Mouse (Mus musculus) spleen, adult 18-20 months (tissue): ENCODE results near the gene Zfp984.
A peak's percentile ranks its signal among the peaks of the same experiment; 100 is the strongest.
"Not testable (repeated sequence)": the region's sequence is repeated elsewhere in the genome, so short reads cannot be mapped to it uniquely, and the experiment has no call there.

Experiments
- DNase-seq, 2 experiments: peaks; one replicate each; pipeline ENCODE4 v3.0.0; 2022; ENCODE audit warnings: mixed read lengths in 2 of 2

The Zfp984 gene

DNA sequence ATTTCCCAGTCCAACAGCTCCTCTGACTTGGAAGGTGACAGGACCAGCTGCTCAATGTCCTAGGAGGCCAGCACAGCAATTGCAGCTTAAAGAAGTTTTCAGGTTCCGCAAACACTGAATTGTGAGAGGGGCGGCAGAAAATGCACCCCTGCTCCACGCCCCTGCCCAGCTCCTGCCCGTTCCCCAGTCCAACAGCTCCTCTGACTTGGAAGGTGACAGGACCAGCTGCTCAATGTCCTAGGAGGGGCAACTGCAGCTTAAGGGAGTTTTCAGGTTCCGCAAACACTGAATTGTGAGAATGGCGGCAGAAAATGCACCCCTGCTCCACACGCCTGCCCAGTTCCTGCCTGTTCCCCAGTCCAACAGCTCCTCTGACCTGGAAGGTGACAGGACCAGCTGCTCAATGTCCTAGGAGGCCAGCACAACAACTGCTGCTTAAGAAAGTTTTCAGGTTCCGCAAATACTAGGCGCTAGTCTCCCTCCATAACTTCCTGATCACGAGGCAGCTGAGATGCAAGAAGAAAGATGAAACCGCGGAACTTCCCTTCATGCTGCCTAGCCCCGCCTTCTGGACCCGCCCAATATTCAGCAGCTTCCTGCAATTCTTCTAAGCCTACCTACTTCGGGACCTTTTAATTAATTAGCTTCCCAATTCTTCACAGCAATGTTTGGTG is at the start of gene Zfp984:
TSS of gene Zfp984 (minus strand) at position 497 of the 674 bp plus-strand sequence.
- peak; percentile 44 to 55 for DNase-seq

- no peak for DNase-seq
These were observed 41.2 kb upstream of the Zfp984 start for GRCm38 (mm10) chr4:147850776-147851175.

- DNase-seq = no peak
These were observed 39.0 kb upstream of the Zfp984 start for GRCm38 (mm10) chr4:147848584-147848991.

DNA sequence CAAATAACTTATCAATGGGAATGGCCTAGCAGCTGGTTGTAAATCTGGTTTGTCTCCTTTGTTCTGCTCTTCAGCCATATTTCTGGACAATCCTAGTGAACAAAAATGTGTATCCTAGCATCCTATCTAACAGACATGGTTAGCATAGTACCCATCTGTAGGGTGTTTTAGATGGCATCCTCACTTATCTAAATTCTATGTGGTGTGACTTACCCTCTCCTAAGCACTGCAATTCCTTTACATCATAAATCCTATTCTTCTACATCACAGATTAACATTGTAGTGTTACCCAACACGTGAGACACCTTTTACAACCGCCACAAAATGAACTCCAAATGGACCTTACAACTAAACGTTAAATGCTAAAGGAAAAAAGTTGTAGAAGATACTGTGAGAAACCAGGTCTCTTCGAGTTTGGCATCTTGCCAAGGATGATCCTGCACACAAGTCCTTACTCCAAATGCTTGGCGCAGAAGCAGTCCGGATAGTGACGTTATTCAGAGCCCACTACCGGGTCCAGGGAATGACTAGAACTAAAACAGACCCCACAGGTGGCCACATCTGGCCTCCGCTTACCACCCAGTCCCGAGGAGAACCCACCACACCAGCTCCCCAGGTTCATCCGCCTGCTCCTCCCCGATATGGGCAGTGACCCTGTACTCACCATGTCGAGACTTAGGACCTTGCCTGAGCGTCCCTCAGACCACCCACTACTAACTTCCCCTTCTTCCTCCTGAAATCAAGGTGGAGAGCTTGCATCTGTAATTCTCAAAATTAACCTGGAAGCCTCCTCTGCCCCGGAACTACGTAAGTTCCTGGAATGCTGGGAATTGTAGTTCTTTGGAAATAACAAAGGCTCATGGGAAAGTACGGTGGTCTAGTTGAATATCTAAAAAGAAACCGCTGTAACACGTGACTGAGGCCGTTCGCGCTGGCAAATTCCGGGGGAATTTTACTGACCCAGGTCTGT is 38.3 kb upstream of the Zfp984 start, which contains the start of gene Zfp933:
TSS of gene Zfp933 (minus strand) at position 753 of the 970 bp plus-strand sequence.
- DNase-seq = peak; percentile 41 to 49

GRCm38 (mm10) chr4:147842871-147843270 is 33.3 kb upstream of the Zfp984 start:
- DNase-seq = no peak

DNA sequence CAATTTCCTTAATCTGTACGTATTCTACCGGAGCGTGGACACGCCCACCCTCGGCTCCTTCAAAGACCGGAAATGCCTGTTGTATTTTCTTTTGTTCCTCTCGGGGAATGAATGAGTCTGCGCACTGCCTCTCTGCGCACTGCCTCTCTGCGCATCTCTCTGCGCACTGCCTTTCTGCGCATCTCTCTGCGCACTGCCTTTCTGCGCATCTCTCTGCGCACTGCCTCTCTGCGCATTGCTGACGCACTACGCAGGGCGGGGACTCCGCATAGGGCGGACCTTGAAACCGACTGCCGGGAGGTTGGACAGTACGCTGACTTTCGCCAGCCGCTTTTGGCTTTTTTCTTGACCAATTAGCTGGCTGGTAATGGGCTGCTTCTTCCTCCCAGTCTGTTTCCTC is 29.7 kb upstream of the Zfp984 start:
- DNase-seq = peak; percentile 39 to 44

- DNase-seq = no peak
These were observed 14.8 kb upstream of the Zfp984 start for GRCm38 (mm10) chr4:147824389-147824788.

DNA sequence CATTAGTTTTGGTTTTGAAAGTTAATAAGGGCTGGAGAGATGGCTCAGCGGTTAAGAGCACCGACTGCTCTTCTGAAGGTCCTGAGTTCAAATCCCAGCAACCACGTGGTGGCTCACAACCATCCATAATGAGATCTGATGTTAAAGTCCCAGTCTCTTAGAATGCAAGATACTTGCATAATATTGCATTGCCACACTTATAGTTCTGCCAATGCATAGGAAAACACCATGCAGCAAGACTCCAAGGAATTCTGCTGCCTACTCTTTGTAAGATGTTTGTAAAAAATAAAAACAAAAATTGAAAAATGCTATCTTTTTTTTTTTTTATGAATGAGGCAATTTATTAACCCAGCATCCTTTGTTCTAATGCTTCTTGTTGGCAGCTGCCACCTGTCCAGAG is 11.8 kb upstream of the Zfp984 start:
- not testable (repeated sequence) for DNase-seq

DNA sequence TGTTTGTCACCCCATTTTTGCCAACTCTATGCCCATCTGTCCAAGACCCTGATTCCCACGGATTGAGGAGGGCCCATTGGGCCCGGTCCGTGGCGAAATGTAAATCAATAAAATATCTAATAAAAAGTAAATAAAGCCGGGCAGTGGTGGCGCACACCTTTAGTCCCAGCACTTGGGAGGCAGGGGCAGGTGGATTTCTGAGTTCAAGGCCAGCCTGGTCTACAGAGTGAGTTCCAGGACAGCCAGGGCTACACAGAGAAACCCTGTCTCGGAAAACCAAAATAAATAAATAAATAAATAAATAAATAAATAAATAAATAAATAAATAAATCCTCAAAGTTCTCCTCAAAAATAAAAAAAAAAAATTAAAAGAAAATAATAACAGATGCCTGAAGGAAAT is 10.1 kb upstream of the Zfp984 start:
- DNase-seq = not testable (repeated sequence)

DNA sequence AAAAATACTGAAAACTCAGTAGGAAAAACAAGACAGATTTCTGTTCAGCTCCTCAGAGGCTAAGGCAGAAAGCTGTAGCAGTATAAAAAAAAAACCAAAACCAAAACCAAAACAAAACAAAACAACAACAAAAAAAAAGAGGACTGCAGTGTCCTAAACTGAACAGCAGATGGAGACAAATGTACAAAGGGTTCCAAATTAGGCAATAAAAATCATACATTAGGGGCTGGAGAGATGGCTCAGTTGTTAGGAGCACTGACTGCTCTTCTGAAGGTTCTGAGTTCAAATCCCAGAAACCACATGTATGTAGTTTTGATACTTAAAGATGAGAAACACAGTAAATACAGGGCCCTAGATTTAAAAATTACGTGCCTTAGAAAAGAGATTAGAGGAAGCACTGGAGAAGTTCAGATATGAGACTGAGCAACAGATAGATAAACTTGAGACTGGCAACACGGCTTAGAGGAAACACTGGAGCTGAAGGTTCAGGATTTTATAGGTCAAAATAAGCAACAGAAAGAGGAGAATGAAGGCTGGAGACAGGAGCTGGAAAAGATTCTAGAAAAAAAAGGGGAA is 5.1 kb upstream of the Zfp984 start:
- no peak for DNase-seq

- DNase-seq = no peak
These were observed 3.7 kb upstream of the Zfp984 start for GRCm38 (mm10) chr4:147813249-147813765.

DNA sequence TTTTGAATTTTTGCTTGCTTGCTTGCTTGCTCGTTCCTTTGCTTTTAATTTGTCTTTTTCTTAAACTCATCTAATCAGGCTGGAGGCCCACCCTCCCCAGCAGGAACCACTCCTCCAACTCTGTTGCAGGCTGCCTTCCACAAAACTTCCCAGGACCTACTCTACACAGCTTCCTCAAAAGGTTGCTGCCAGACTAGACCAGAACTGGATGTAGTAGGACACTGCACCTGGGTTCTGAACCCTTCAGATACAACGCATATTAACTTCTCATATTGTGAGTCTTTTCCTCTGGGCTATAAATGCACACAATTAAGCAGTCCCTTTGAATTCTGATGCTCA is 347 bp upstream of the Zfp984 start:
- DNase-seq = not testable (repeated sequence)

DNA sequence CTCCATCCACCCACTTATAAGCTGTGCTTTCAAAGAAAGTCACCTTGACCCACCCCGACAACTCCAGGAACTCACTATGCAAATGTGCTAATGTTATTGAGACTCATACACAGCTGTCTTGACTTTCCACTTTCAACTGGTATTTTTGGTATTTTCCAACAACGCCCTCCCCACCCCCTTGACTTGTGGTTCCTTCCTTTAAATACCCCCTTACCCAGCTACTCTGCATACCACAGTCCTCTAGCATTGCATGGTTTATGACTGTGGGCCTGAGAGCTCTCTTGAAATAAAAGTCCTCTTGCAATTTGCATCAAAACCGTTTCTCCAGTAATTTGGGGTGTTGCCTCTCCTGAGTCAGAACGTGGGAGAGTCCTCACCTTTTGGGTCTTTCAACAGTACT is 1.1 kb downstream of the Zfp984 start:
- not testable (repeated sequence) for DNase-seq

DNA sequence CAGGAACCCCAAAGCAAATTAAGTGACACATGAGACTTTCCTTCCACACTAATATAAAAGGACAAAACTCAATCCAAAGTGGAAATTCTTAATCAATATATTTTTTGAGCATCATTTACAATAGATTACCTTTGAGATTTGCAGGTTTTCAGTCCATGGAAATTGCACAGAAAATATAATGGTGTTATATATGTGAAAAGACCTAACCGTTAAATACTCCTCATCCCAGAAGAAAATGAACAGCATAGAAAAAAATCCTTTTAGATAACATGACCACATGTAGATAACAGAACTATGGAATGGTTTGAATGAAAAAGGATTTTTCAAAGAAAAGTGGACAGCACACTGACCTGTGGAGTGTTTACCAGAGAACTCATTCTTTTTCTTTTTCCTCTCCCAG is 14.3 kb downstream of the Zfp984 start:
- DNase-seq = not testable (repeated sequence)

DNA sequence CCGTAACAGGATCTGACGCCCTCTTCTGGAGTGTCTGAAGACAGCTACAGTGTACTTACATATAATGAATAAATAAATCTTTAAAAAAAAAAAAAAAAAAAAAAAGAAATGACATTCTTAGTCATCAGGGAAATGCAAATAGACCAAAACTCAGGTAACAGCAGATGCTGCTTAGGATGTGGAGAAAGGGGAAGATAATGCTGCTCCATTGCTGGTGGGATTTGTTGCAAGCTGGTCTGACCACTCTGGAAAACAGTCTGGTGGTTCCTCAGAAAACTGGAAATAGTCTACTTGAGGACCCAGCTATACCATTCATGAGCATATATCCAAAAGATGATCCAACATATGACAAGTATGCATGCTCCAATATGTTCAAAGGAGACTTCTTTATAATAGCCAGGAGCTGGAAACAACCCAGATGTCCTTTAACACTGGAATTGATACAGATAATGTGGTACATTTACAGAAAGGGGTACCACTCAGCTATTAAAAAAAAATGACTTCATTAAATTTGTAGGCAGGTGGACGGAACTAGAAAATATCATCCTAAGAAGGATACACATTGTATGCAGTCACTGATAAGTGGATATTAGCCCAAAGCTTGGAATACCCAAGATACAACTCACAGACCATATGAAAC is 15.4 kb downstream of the Zfp984 start:
- DNase-seq = not testable (repeated sequence)

DNA sequence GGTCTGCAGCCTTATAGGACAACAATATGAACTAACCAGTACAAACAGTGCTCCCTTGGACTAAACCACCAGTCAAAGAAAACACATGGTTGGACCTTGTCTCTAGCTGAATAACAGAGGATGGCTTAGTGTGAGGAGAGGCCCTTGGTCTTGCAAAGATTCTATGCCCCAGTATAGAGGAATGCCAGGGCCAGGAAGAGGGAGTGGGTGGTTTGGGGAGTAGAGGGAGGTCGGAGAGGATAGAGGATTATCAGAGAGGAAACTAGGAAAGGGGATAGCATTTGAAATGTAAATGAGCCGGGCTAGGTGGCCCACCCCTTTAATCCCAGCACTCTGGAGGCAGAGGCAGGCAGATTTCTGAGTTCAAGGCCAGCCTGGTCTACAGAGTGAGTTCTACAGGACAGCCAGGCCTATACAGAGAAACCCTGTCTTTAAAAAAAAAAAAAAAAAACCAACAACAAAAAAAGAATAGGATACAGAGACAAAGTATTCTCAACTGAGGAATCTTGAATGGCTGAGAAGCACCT is 16.1 kb downstream of the Zfp984 start:
- DNase-seq = not testable (repeated sequence)

- DNase-seq = not testable (repeated sequence)
These were observed 17.9 kb downstream of the Zfp984 start for GRCm38 (mm10) chr4:147791729-147792128.

DNA sequence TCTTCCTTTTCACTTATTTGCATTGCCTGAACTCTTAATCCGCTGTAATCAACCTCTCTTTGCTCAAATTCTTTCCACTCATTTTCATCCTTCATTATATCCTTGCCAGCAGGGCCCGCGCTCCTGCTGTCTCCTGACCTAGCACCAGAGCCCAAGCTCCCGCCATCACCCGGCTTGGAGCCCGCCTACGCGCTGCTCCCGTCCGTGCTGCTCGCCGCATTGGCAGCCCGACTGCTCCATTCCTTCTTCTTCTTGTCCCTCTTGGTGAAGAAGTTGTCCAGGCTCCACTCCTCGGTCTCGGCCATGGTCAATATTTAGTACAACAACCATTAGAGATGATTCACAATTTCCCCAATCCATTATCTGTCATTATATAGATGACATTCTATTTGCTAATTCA is 63.3 kb downstream of the Zfp984 start:
- DNase-seq = not testable (repeated sequence)

DNA sequence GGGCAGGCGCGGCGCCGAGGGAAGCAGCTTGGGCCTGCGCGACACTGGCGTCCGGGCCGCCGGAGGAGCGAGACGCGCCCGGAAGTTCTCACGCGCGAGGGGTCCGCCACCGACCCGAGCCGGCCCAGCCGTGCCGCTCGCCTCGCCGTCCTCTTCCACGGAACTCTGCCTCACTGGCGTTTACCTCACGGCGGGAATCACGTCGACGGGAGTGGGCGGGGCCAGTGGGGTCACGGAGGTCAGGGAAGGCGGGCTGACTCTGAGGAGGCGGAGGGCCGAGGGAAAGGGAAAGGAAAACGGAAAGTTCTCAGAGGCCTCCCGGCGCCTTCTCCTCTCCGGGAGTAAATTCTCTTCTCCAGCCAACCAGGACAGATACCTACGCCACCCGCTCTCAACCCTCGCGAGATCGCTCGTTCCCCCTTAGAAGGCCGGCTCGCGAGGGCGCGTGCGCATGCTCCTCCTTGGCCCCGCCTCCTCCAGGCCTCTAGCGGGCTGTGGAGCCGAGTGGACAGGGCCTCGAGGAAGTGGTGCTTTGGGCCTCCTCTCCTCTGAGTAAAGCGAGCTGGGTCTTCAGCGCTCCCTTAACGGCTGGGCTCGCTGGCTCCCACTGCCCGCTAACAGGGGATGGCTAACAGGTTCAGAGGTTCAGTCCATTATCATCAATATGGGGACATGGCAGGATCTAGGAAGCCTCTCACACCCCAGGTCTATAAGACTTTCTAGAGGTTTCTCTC is 70.8 kb downstream of the Zfp984 start:
- not testable (repeated sequence) for DNase-seq
